Mouse (Mus musculus) midbrain, embryonic 10.5 days (tissue): Measurements from ENCODE around the gene Rmnd5b. TPM values are rescaled to one million over a fixed set of nuclear protein-coding genes. Genes with fewer than 3 reads are reported as not detected.

ENCODE experiments used
- DNase-seq: peaks from one replicate; pipeline ENCODE4 v3.0.0-alpha.2; 2017; ENCODE audit warnings: low spot score
- H3K27ac ChIP-seq: fragments of 300-500 bp; sonication (generic); replicated peaks from 2 replicates; pipeline ENCODE4 v1.5.1; 2016; ENCODE audit warnings: mild to moderate bottlenecking
- H3K27me3 ChIP-seq: fragments of 300-500 bp; sonication (generic); 2 replicates; pipeline ENCODE4 v1.6.1; 2016; ENCODE audit warnings: low read depth, mild to moderate bottlenecking; ENCODE audit not compliant: poor library complexity, severe bottlenecking
- H3K36me3 ChIP-seq: fragments of 300-500 bp; sonication (generic); 2 replicates; pipeline ENCODE4 v1.6.1; 2016; ENCODE audit warnings: mild to moderate bottlenecking, moderate library complexity
- H3K4me1 ChIP-seq: fragments of 300-500 bp; sonication (generic); 2 replicates; pipeline ENCODE4 v1.6.1; 2016
- H3K4me3 ChIP-seq: fragments of 300-500 bp; sonication (generic); 2 replicates; pipeline ENCODE4 v1.5.1; 2016; ENCODE audit warnings: mild to moderate bottlenecking, moderate library complexity
- H3K9me3 ChIP-seq: fragments of 300-500 bp; sonication (generic); replicated peaks from 2 replicates; pipeline ENCODE4 v1.6.1; 2016; ENCODE audit warnings: mild to moderate bottlenecking
- WGBS: fragments of 180-500 bp; shearing (Covaris S2); methylation state at CpG from one replicate; pipeline ENCODE4 v1.1.7; 2016; 5-methylcytosine and 5-hydroxymethylcytosine counted together
- polyA plus RNA-seq: library from polyadenylated mRNA; unstranded; fragments of >200 nt; fragmentation: Nextera tagmentation; extraction: Ambion mirVana; gene quantifications from 2 replicates; pipeline ENCODE4 v1.2.1, GENCODE M21; 2016

Rmnd5b gene
- polyA plus RNA-seq, 1 experiment from 2014 or later, result 38.6 TPM

GRCm38 (mm10) chr11:51594715-51595350 lies 40.9 kb downstream of the Rmnd5b start:
- no peak for DNase-seq
- Histone ChIP-seq H3K27ac (no peak overlapping the region), H3K9me3 (no peaks in the 10 kb centered on the region), H3K4me1 (no peaks in the 10 kb centered on the region), H3K36me3 (peaks cover 100% of the 10 kb centered on the region), H3K4me3 (no peak overlapping the region), H3K27me3 (no peaks in the 10 kb centered on the region)
- WGBS, result 88% methylated on average over 3 of the region's 3 CpGs

- Histone ChIP-seq H3K27ac (no peak overlapping the region), H3K36me3 (peaks cover 100% of the 10 kb centered on the region), H3K27me3 (no peaks in the 10 kb centered on the region), H3K4me1 (no peaks in the 10 kb centered on the region), H3K4me3 (no peak overlapping the region), H3K9me3 (no peaks in the 10 kb centered on the region)
- WGBS, result 91% methylated on average over 6 of the region's 6 CpGs
- DNase-seq, result no peak
Measured at GRCm38 (mm10) chr11:51593849-51594248, 41.8 kb downstream of the Rmnd5b start.

GRCm38 (mm10) chr11:51593368-51593767 lies 42.3 kb downstream of the Rmnd5b start:
- Histone ChIP-seq H3K4me1 (no peaks in the 10 kb centered on the region), H3K36me3 (peaks cover 100% of the 10 kb centered on the region), H3K27ac (no peak overlapping the region), H3K27me3 (no peaks in the 10 kb centered on the region), H3K4me3 (no peak overlapping the region), H3K9me3 (no peaks in the 10 kb centered on the region)
- WGBS, result 97% methylated on average over 4 of the region's 4 CpGs
- DNase-seq, result no peak

GRCm38 (mm10) chr11:51591915-51592314 lies 43.8 kb downstream of the Rmnd5b start:
- Histone ChIP-seq H3K27me3 (no peaks in the 10 kb centered on the region), H3K4me1 (no peaks in the 10 kb centered on the region), H3K9me3 (no peaks in the 10 kb centered on the region), H3K4me3 (no peak overlapping the region), H3K27ac (no peak overlapping the region), H3K36me3 (peaks cover 100% of the 10 kb centered on the region)
- DNase-seq, result no peak
- 94% methylated on average over 7 of the region's 7 CpGs for WGBS

GRCm38 (mm10) chr11:51591168-51591567 lies 44.5 kb downstream of the Rmnd5b start:
- H3K27me3 ChIP-seq, result no peaks in the 10 kb centered on the region
- peaks cover 3% of the 10 kb centered on the region; the same call in 1 of the 2 replicates for H3K4me1 ChIP-seq
- H3K27ac ChIP-seq, result no peak overlapping the region
- WGBS, result 86% methylated on average over 7 of the region's 7 CpGs
- no peak for DNase-seq
- H3K4me3 ChIP-seq, result no peak overlapping the region
- H3K36me3 ChIP-seq, result peaks cover 100% of the 10 kb centered on the region
- H3K9me3 ChIP-seq, result no peaks in the 10 kb centered on the region

- H3K4me3 ChIP-seq, result no peak overlapping the region
- no peaks in the 10 kb centered on the region for H3K9me3 ChIP-seq
- no peak for DNase-seq
- peaks cover 95% of the 10 kb centered on the region for H3K36me3 ChIP-seq
- H3K27ac ChIP-seq, result no peak overlapping the region
- H3K4me1 ChIP-seq, result peaks cover 14% of the 10 kb centered on the region
- no peaks in the 10 kb centered on the region for H3K27me3 ChIP-seq
Measured at GRCm38 (mm10) chr11:51590002-51590401, 45.7 kb downstream of the Rmnd5b start.

DNA sequence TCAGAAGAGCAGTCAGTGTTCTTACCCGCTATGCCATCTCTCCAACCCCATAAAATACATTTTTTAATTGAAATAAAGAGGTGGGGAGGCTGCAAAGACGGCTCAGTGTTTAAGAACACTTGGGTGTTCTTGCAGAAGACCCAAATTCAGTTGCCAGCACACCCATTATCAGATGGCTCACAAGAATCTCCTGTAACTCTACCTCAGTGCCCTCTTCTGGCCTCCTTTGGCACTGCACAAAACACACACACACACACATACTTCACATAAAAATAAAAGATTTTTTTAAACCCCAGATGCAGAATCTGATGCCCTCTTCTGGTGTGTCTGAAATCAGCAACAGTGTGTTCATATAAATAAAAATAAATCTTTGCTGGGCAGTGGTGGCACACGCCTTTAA lies 46.9 kb downstream of the Rmnd5b start:
- peaks cover 84% of the 10 kb centered on the region for H3K36me3 ChIP-seq
- DNase-seq, result no peak
- WGBS, result 97% methylated on average over 3 of the region's 3 CpGs

GRCm38 (mm10) chr11:51587059-51587458 lies 48.6 kb downstream of the Rmnd5b start:
- H3K4me1 ChIP-seq, result peaks cover 34% of the 10 kb centered on the region
- H3K27ac ChIP-seq, result no peak overlapping the region
- 90% methylated on average over 1 of the region's 1 CpGs for WGBS
- no peak overlapping the region for H3K4me3 ChIP-seq
- no peak for DNase-seq
- no peaks in the 10 kb centered on the region for H3K9me3 ChIP-seq
- H3K36me3 ChIP-seq, result peaks cover 66% of the 10 kb centered on the region
- no peaks in the 10 kb centered on the region for H3K27me3 ChIP-seq

More for the DNA sequence above, 46.9 kb downstream of the Rmnd5b start:
- Histone ChIP-seq H3K9me3 (no peaks in the 10 kb centered on the region), H3K27ac (no peak overlapping the region), H3K27me3 (no peaks in the 10 kb centered on the region), H3K4me3 (no peak overlapping the region), H3K4me1 (peaks cover 22% of the 10 kb centered on the region)

GRCm38 (mm10) chr11:51586411-51586810 lies 49.3 kb downstream of the Rmnd5b start:
- WGBS, result 96% methylated on average over 13 of the region's 13 CpGs
- Histone ChIP-seq H3K27me3 (no peaks in the 10 kb centered on the region), H3K27ac (no peak overlapping the region), H3K4me3 (no peak overlapping the region), H3K9me3 (no peaks in the 10 kb centered on the region), H3K4me1 (peaks cover 34% of the 10 kb centered on the region), H3K36me3 (peaks cover 59% of the 10 kb centered on the region)
- no peak for DNase-seq

DNA sequence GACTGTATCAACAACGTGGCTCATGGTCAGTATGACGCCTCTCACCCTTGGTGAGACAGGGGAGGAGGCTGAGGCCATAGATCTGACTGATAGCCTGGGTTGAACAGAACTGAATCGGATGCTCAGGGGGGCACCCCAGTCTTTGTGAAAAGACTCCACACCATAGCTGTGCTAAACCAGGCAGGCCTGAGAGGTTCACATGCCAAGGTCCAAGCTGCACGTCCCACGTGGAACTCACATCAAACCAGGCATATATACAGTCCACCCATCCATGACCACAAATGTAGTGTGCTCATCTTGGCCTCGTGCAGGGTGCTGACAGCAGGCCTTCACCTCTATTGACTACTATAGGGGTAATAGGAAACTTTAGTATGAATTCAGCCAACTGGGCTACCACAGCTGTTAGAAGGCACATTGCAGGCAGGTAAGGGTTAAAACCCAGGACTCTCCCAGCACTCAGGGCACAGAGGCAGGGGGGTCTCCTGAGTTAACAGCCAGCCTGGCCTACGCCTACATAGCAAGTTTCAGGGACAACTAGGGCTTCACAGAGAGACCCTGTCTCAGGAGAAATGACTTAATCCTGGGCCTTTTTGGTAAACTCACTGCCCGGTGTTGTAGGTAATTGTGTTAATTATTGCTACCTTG lies 50.0 kb downstream of the Rmnd5b start:
- Histone ChIP-seq H3K27ac (peak overlapping the region; percentile 94), H3K27me3 (no peaks in the 10 kb centered on the region), H3K4me3 (peak overlapping the region; percentile 76), H3K4me1 (peaks cover 34% of the 10 kb centered on the region), H3K36me3 (peaks cover 53% of the 10 kb centered on the region), H3K9me3 (no peaks in the 10 kb centered on the region)
- 79% methylated on average over 8 of the region's 8 CpGs for WGBS
- DNase-seq, result no peak

DNA sequence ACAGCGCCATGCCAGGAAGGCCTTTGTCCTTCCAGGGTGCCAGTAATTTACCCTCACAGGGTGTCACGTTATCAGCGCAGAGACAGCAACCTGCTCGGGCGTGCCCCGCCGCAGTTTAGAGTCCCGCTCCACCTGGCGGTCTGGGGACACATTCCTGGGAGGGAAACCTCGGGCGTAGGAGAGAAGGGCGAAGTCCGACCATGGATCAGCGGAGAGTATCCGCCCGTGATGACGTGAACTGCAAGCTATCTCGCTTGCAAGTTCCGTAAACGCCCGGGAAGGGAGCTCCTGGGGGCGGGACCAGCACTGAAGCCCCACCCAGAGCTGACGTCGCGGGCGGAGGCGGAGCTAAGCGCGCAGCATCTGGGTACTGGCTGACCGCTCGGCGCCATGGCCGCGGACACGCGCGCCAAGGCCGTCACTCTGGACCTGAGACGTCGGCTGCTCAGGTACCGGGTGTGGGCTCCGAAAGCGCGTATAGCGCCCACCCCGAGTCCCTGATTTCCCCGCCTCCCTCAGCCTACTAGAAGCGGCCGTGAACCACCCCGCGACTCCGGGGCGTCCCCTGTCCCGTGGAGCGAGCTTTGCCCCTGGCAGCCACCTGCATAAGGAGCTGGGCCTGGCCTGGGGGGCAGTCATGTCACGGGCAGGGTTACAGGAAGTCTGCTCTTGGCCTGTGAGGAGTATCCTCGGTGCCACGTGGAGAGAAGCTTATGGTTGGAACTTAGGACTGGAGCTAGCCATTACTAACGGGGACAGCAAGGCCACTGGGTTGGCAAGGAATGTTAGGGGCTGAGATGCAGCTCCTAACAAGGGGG lies 51.1 kb downstream of the Rmnd5b start, which contains the start of gene Phykpl:
Gene Phykpl (plus strand): TSS at position 327 of the 818 bp plus-strand sequence.
- Histone ChIP-seq H3K27ac (peak within 1 kb of the TSS; percentile 94), H3K4me1 (peaks cover 34% of the 10 kb centered on the region), H3K4me3 (peak within 1 kb of the TSS; percentile 76), H3K27me3 (no peaks in the 10 kb centered on the region), H3K36me3 (peaks cover 42% of the 10 kb centered on the region), H3K9me3 (no peaks in the 10 kb centered on the region)
- DNase-seq, result peak; percentile 98
- WGBS, result under 1% methylated on average over 59 of the region's 59 CpGs

GRCm38 (mm10) chr11:51584057-51584430 lies 51.7 kb downstream of the Rmnd5b start:
- 19% methylated on average over 9 of the region's 9 CpGs for WGBS
- DNase-seq, result no peak
- Histone ChIP-seq H3K9me3 (no peaks in the 10 kb centered on the region), H3K36me3 (peaks cover 36% of the 10 kb centered on the region), H3K4me1 (peaks cover 34% of the 10 kb centered on the region), H3K27me3 (no peaks in the 10 kb centered on the region), H3K27ac (peak overlapping the region; percentile 94), H3K4me3 (peak overlapping the region; percentile 76)

DNA sequence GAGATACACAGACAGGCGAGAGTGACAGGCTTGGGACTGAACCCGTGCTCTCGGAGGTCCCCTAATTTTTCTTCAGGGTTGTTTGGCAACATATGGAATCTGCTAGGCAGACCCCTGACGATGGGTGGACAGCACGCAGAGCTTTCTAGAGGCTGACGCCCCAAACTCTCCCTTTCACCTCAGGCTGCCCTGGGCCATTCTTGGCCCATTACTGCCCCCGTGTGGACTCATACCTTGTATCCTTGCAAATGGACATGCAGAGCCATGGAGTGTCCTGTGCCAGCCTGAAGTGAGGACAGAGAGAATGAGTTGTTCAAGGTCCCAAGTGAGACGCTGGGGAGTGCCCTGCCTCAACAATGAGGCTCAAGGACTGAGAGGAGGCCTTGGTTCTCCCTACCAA lies 53.0 kb downstream of the Rmnd5b start:
- Histone ChIP-seq H3K9me3 (no peaks in the 10 kb centered on the region), H3K36me3 (peaks cover 22% of the 10 kb centered on the region), H3K27ac (no peak overlapping the region), H3K27me3 (no peaks in the 10 kb centered on the region), H3K4me1 (peaks cover 34% of the 10 kb centered on the region), H3K4me3 (peak overlapping the region; percentile 12; the same call in 1 of the 2 replicates)
- WGBS, result 22% methylated on average over 8 of the region's 8 CpGs
- DNase-seq, result peak; percentile 78
